Mouse (Mus musculus): ENCODE results near the gene Ska3.

The Ska3 gene

DNA sequence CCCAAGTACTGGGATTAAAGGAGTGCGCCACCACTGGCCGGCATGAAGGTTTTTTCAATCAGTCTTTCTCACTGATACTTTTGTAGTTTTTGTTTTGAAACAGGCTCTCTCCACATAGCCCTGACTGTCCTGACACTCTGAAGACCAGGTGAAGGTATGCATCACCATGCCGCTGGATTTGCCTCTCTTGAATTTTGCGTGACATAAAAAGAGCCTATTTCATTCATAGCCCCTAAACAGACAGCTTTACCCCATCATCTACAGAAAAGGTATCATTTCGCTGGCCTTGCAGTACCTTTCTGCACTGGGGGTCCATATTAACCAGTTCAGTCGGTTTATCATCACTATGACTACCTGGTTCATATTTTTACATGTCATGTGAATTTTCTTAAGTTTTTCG, 28.4 kb downstream of the Ska3 start:
- DNase-seq (ENCODE audit: low spot score) = no peak

DNA sequence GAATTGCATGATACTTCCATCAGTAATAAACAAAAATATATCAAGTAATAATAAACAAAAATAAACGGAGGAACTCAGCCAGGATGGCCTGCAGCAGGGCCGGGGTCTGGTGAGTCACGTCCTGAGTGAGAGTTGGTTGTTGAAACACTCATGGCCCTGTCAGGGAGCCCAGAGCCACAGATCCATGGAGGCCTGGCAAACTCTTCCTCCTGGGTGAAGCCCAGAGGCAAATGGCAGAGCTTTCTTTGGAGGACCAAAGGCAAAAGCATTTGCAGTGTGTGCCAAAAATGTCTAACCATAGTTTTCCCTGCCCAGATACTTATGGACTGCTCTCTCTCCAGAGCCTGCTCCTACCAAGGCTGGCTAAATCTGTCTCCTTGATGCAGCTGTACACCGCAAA, 34.8 kb downstream of the Ska3 start:
- DNase-seq (ENCODE audit: low spot score) = no peak

DNA sequence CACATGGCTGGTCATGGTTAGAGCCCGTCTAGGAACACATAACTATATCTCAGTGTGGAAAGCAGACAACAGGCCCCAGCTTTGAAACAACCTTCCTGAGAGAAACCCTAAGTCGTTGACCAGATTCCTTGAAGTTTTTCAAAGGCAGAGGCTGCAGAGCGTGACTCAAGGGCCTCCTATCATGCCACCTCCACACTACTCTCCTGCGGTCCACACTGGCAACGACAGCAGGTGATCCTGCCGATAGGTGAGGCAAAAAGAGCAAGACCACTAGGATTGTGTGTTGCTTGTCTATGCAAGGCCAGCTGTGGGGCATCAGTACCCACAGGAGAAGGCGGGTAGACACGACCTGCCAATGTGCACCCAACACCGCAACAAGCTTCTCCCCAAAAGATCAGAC, 36.2 kb downstream of the Ska3 start:
- DNase-seq (ENCODE audit: low spot score) = no peak

DNA sequence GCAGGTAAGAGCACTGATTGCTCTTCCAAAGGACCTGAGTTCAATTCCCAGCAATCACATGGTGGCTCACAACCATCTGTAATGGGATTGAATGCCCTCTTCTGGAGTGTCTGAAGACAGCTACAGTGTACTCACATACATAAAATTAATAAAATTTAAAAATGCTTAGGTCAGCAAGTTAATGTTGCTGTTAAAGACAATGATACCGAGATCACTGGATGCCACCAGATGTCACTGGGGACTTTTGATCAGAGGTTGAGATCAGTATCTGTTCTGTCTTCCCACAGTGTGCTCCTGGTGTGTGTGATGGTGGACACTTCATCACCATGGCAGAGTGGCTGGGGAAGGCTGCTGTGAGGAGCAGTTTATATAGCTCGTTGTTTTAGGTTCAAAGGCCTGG, 36.7 kb downstream of the Ska3 start:
- no peak for DNase-seq (ENCODE audit: low spot score)

DNA sequence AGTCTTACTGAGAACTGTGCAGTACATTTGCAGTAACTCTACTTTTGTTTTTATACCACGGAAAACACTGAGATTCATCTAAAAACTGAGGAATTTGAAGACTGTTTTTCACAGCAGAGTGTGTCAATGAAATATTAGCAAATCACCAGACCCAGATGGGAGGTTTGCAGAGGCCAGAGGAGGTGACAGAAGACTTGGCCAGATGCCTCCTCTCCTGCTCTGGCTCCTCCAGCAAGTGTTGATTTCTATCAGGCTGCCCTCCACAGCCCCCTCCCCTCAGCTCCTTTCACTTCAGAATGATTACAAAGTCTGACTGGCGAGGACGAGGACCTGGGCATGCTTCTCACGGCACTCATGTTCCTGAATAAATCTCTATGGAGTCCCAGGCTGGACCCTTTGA, 38.6 kb downstream of the Ska3 start:
- no peak for DNase-seq (ENCODE audit: low spot score)

DNA sequence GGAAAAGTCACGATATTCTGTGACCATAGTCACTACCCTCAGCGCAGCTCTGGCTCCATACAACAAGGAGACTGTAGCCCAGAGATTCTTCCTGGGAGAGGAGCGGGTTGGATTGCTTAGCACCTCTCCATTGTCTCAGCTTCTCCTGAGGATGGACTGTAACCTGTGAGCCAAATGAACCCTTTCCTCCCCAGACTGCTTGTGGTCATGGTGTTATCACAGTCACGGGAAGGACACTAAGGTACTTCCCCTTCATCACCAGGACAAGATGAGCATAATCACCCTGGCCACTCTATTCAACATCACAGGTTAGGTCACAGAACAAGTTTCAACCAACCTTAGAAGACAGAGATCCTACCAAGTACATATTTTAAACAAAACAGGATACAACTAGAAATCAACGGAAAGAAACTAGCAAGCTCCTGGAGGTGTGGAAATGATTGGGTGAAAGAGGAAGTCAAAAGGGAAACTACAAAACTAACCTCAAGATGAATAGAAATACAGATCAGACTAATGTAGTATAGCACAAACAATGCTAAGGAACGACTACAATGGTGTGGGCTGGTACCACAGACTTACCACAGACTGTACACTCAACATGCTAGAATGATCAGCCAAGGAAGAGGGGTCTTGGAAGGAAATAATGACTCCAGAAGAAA, 53.7 kb downstream of the Ska3 start:
- DNase-seq (ENCODE audit: low spot score) = no peak

DNA sequence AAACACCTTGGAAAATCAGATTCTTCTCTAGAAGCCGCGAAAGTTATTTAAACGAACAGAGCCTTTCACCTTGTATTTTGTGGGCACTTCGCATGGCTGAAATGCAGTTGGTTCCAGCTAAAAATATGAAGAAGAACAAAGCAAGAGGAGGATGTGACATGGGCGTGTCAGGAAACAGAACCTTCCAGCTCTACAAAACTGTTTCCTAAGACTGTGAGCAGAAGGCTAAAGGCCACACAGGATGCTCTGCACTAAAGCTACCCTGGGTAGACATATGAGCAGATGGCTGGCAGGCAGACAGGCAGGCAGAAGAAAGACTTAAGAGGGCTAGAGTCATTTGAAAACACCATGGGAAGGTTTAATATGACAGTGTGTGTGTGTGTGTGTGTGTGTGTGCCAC, 56.9 kb downstream of the Ska3 start:
- DNase-seq (ENCODE audit: low spot score) = no peak

DNA sequence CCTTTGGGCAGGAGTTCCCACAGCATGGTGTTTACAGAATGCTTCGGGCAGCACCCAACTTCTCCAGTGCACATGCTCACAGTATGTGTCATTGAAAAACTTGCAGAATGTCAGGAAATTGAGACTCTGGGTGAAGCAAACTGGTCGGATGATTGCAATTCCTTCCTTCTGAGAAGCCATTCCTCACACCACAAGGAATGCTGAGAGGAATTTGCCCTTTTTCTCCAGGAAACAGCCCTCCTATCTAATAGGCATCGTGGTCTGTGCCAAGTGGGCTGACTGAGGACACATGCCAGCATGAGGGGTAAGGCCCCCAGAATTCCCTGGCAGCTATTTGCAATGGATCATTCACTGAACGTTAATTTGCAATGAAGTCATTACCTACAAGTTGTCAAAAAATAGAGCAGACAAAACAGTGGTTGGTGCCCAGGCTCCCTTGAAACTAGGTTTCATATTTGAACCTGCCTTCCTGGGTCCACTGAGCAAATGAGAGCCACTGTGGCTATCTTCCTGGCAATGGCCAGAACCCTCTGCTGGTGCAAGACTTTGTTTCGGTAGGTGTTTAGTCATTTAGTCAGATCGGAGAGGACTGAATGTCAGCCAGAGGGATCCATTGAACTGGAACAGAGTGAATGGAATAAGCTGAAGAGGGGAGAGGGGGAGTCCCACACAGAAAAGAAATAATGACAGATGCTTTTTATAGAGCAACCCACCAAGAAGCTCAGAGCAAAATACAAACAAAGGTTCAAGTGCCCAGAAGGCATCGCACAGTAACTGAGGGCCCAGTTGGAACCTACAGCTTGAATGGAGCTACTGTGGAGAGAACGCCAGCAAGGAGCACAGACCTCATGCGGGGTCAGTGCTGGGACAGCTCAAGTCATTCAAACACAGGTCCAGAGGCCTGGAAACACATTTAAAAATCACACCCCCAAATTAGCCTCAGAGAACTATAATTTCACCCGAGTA, 65.3 kb downstream of the Ska3 start:
- DNase-seq (ENCODE audit: low spot score) = no peak

DNA sequence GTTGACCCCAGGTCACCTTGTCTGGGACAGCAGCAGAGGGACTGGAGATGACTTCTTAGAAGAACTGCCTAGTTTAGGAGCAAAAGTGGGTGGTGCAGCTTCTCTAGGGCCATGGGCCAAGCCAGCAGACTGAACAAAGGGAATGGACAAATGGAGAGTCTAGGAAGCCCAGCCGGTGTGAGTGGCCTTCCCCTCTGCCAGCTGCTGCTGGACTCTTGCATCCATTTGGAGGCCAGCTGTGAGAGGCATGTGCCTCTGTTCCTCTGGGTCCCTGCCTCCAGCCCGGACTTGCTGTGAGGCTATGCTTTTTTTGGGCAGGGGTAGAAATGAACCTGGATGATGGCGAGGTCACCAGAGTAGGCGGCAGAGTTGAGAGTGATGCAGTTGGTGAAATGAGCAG, 67.7 kb downstream of the Ska3 start, which contains the start of gene Lats2:
Gene Lats2 (minus strand): TSS at position 152 of the 400 bp plus-strand sequence.
- DNase-seq (ENCODE audit: low spot score) = no peak

Data from left cerebral cortex, adult 11 months (tissue).